Mouse (Mus musculus): Measurements from ENCODE around the gene Raf1. TPM values are rescaled to one million over a fixed set of nuclear protein-coding genes. Genes with fewer than 3 reads are reported as not detected.
A peak's percentile ranks its signal among the peaks of the same experiment; 100 is the strongest.

Gene Raf1
- 100 to 1,000 TPM; 107 to 111 TPM for total RNA-seq (2021)
- long read RNA-seq, experiment 1, transcript Raf1-201 (17 exons, 3,070 nt) = major isoform, 63 of 107 reads
- long read RNA-seq, experiment 1, transcript Raf1-202 (17 exons, 2,946 nt) = minor isoform, 5 of 107 reads
- long read RNA-seq, experiment 1, partial matches to known transcripts = 4 of 107 reads
- long read RNA-seq, experiment 1, other reads (novel, unspliced or antisense) = 35 of 107 reads
- long read RNA-seq, experiment 2, transcript Raf1-201 (17 exons, 3,070 nt) = major isoform, 21 of 33 reads
- long read RNA-seq, experiment 2, partial matches to known transcripts = 1 of 33 reads
- long read RNA-seq, experiment 2, other reads (novel, unspliced or antisense) = 11 of 33 reads

GRCm38 (mm10) chr6:115676452-115677128 is at the start of gene Raf1:
Gene Raf1 (minus strand): TSS chr6:115676635.
- peak; percentile 97 to 99 for DNase-seq

- peak; percentile 62 to 75 for DNase-seq
Measured at GRCm38 (mm10) chr6:115722246-115722645, 45.8 kb upstream of the Raf1 start.

GRCm38 (mm10) chr6:115717715-115718558 is 41.5 kb upstream of the Raf1 start:
- peak; percentile 77 to 80 for DNase-seq

GRCm38 (mm10) chr6:115717101-115717652 is 40.7 kb upstream of the Raf1 start:
- peak; percentile 81 to 88 for DNase-seq

- no peak for DNase-seq
Measured at GRCm38 (mm10) chr6:115711261-115711660, 34.8 kb upstream of the Raf1 start.

GRCm38 (mm10) chr6:115702901-115703300 is 26.5 kb upstream of the Raf1 start:
- DNase-seq = no peak

GRCm38 (mm10) chr6:115701302-115701701 is 24.9 kb upstream of the Raf1 start:
- no peak for DNase-seq

- DNase-seq = no peak
Measured at GRCm38 (mm10) chr6:115700778-115701177, 24.3 kb upstream of the Raf1 start.

GRCm38 (mm10) chr6:115698699-115699098 is 22.3 kb upstream of the Raf1 start:
- DNase-seq = no peak

GRCm38 (mm10) chr6:115697739-115698558 is 21.5 kb upstream of the Raf1 start:
- DNase-seq = peak; percentile 60 to 69

- DNase-seq = no peak
Measured at GRCm38 (mm10) chr6:115696707-115697215, 20.3 kb upstream of the Raf1 start.

- DNase-seq = peak; percentile 62 to 74
Measured at GRCm38 (mm10) chr6:115695124-115695523, 18.7 kb upstream of the Raf1 start.

- DNase-seq = peak; percentile 76 to 84
Measured at GRCm38 (mm10) chr6:115694441-115694842, 18.0 kb upstream of the Raf1 start.

GRCm38 (mm10) chr6:115692963-115693730 is 16.7 kb upstream of the Raf1 start:
- DNase-seq = no peak

GRCm38 (mm10) chr6:115692163-115692950 is 15.9 kb upstream of the Raf1 start:
- DNase-seq = peak; percentile 44 to 45

GRCm38 (mm10) chr6:115690105-115690504 is 13.7 kb upstream of the Raf1 start:
- DNase-seq = no peak

- no peak for DNase-seq
Measured at GRCm38 (mm10) chr6:115688589-115688988, 12.2 kb upstream of the Raf1 start.

GRCm38 (mm10) chr6:115687753-115688152 is 11.3 kb upstream of the Raf1 start:
- DNase-seq = no peak

GRCm38 (mm10) chr6:115684851-115685646 is 8.6 kb upstream of the Raf1 start:
- no peak for DNase-seq

Data from heart, adult 18-20 months (tissue).